Mouse (Mus musculus) frontal cortex, postnatal 14 days (tissue): ENCODE measurements around the gene Wwox.
A peak's percentile ranks its signal among the peaks of the same experiment; 100 is the strongest.

Experiments
- DNase-seq, 2 experiments: peaks; one replicate each; pipeline ENCODE4 v3.0.0; 2022; ENCODE audit warnings: low spot score in 2 of 2

The Wwox gene

DNA sequence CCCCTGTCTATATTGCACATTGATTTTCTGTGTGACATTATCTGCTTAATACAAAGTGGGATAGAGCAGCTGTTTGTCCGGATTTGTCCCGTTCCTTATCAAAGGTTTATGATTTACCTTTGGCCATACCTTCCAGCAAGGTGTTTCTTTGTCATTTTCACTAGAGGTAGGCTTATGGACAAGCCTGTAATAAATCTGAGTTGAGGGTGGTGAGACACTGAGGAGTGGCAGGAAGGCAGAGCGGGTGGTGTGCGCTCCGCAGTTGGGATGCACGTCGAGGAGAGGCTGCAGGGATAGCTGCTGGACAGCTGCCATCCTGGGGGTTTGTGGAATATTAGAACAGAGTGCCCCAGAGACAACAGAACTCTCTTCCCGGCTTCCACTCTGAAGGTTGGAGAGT lies 458.0 kb downstream of the Wwox start:
- no peak for DNase-seq

DNA sequence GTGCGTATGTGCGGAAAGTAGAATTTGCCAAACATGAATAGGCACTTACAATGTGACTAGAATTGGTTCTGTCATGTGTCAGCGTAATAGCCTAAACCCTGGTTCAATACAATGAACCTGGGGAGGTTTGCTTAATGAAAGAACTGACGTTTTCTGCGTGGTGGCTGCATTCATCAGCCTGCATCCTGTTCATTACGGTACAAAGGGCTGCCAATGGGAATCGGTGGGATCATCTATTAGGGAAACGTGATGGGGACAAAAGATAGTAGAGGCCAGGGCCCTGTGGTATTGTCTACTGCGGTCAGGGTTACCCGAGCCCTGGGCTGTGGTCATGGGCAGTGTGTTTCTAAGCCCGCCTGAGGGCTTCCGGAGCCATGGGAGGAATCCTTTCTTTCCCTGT lies 459.7 kb downstream of the Wwox start:
- no peak for DNase-seq

DNA sequence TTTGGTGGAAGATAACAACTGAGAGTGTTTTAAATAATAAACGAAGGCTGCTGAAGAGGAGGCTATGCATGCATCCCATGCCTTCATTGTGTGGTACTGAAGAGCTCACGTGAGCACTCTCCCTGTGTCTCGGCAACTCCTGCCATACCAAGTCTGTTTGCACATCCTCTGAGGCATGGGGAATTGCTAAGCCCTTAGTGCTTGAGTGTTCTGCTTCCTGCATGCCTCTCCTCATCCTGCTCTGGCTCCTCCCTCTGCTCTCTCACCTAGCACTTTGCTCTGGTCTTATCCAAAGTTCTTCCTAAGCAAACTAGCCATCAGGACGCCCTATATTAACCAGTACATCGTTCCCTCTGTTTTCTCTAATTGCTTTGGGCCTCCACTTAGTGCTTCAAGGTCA lies 463.1 kb downstream of the Wwox start:
- no peak for DNase-seq

DNA sequence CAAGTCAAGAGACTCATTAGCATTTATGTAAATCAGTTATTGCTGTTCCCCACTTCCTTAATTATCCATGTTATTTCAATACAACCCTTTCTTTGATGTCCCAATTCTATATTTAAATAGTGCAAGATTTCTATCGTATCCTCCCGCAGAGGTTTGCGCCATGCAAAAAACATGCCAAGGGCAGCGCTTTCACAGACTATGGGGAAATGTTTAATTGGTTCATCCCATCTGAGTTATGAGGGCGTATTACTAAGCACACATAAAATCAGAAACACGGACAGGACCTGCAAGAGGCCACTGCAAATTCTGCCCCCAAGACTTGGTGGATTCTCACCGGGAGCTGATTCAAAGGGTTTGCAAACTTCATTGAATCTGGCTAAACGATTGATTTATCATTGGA lies 468.6 kb downstream of the Wwox start:
- DNase-seq: no peak

DNA sequence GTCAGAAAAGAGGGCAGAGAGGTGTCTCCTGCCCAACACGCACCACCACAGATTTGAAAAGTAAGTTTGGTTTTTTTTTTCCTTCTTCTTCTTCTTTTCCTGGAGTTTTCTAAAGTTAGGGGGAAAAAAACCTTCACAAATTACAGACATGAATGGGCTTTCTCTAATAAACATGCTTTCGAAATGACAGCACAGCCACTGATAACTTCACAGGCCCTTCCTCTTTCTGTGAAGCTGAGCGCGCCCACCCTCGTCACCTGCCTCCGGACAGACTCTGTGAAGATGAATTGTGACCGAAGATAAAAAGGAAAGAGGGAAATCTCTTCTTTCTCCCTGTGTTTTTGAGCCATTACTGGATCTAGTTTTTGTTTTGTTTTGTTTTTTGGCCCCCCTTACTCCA lies 469.1 kb downstream of the Wwox start:
- no peak for DNase-seq

DNA sequence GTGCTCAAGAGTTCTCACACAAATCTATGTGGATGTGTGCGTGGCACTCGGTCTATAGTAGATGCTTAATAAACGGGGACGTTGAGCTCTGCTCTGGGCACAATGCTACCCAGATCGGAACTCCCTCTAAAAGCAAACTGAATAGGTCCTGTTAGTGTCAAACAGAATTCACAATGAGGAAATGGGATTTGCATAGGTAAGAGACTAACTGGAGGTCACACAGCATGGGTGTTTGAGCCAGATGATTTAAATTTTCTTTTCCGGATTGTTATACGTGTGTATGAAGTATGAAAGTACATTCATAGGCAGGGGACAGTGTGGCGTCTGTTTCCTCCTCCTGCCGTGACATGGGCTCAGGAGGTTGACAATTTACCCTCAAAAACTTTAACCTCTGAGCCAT lies 469.7 kb downstream of the Wwox start:
- no peak for DNase-seq

DNA sequence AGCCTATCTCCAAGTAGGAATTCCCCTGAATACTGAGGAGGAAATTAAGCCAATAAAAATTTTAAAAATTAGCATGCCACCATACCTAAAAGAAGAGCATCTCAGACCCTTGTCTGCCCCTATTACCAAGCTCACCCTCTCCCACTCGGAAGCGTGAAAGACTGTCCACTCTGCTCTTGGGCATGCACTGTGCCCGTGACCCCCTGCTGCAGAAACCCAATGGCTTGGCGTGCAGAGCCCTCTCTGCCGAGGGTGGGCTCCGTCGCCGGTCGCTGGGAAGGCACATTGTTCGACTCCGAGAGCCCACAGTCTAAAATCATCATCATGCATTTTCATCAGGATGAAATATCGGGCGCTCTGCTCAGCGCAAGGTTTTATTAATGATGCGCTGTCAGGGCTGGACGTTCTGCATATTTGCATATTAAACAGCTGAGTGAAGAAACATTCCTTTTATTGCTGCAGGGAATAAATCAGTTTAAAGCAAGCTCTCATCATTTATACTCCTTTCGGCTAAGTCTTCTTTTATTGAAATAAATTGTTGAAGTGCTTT lies 471.7 kb downstream of the Wwox start:
- DNase-seq: no peak

DNA sequence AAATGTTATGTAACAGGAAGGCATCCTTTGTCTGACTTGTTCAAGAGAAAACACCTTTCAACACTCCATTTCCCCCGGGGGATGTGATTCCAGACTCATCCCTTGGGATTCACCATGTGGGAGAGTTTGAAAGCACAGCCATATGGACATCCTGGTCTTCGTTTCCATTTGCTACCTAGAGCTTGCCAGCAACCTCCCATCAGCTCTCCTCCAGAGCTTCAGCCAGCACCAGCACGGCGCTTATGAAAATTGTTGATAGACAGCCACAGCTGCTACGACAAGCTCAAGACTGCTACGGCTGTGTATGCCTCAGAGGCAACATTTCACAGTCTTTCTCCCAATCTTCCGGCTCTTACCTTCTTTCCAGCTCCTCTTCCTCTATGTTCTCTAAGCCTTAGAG lies 484.2 kb downstream of the Wwox start:
- no peak for DNase-seq

DNA sequence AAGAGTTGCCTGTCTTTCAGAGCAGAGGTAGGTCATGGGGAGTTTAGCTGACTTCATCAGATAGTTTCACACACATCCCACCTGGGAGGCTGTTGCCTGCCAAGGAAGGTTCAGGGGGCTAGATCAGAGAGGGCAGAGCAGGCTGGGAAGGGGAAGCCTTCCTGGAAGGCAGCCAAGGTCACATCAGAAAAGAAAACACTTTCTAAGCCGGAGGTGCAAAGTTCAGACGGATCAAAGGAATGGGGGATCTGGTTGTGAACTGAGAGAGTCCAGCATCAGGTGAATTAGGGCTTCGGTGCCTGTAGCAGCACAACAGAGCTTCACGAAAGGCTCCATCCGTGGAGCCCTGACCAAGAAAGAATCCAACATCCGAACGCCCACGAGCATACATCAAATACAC lies 488.0 kb downstream of the Wwox start:
- no peak for DNase-seq

DNA sequence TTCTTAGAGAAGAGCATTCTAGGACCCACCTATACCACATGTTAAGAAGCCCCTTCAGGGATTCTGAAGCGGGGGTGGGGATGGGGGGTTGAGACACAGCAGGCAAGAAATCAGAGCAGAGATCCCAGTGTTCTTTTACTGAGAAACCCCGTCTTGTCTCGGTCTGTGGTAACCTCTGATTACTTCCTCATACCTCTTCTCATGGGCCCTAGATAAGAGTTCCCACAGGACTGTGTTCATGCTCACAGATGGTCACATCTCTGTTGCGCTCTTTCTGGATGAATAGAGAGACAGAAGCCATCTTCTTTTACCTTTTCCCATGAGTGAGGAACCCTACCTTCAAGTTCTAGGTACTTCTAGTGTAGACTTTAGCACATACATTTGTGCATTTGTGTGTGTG lies 488.5 kb downstream of the Wwox start:
- DNase-seq: no peak

DNA sequence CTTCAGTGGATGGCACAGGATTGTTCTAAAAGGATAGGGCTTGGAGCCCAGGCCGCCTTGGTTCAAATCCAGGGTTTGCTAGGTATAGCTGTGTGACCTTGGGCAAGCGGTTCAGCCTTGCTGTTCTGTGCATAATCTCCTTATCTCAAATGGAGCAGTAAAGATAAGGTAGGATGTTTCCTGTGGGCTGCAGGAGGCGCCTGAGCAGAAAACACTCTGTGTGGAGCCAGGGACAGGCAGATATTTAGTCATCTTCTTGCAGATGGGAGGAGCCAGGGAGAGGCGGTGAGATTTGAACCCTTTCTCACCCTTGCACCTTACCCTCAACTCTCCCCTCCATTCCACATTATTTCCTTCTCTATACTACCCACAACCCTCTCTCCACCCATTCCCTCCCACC lies 490.1 kb downstream of the Wwox start:
- DNase-seq: no peak

DNA sequence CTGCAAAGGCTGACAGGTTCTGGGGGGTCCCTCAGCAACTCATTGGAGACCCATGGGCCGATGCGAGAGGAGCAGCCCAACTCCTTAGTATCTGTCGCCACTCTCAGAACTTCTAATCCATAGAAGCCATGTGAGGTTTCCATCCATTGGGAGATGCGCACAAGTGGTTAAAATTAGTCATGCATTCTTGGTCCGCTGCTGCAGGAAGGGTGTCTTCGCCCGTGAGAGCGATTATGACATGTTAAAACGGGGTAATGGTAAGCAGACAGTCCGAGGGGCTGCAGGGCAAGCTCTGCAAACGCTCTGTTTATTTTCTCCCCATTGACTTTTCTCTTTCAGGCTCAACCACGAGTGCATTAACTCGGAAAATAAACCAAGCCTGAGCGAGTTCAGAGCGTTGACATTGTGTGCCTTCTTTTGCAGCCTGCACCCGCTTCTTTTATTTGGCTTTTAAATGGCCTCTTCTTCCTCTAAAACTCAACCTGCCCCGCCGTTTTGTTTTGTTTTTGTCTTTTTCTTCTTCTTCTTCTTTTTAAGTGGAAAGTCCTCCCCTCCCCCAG lies 492.7 kb downstream of the Wwox start:
- no peak for DNase-seq

DNA sequence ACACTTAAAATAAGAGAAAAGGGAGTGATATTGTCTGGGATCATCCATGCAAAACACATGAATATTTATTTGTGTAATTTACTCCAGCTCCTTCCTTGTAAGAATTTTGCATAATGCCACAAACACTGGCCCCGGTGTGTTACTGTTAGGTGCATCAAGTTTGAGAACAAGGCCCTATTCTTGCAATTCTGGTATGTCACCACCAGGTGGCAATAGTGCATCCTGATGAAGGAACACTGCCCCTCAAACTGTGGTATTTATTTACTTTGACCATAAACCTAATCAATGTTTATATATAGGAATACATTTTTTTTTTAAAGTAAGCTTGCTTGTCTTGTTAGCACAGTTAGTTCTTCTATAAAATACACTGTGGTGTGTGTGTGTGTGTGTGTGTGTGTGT lies 493.8 kb downstream of the Wwox start:
- no peak for DNase-seq

DNA sequence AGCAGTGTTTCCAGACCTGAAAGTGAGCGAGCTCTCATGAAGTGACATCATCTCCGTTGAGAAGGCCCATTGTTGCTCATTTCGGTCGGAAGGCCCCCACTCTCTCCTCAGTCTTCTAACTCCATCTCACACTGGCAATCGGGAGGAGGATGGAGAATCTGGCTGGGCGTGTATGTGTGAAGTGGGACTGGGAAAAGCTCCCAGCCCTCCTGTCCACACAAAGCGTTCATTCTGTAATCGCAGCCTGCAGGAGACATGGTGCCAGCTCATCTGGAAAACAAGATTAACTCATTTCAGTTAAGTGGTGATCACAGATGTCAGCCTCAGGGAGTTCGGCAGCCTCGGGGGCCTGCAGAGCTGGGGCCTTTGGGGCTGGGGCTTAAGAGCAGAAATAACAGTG lies 497.4 kb downstream of the Wwox start:
- DNase-seq: peak; percentile 6 to 7

DNA sequence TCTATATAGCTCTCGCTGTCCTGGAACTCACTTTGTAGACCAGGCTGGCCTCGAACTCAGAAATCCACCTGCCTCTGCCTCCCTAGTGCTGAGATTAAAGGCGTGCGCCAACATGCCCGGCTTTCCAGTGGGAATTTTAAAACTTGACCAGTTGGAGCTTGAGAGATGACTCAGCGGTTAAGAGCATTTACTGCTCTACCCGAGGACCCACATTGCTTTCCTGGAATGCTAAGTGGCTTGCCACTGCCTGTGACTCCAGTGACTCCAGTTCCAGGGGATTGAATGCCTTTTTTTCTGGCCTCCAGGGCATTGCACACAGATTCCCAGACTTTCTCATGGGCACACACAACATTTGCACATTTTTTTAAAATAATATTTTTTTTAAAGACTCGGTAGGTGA lies 499.9 kb downstream of the Wwox start:
- no peak for DNase-seq

DNA sequence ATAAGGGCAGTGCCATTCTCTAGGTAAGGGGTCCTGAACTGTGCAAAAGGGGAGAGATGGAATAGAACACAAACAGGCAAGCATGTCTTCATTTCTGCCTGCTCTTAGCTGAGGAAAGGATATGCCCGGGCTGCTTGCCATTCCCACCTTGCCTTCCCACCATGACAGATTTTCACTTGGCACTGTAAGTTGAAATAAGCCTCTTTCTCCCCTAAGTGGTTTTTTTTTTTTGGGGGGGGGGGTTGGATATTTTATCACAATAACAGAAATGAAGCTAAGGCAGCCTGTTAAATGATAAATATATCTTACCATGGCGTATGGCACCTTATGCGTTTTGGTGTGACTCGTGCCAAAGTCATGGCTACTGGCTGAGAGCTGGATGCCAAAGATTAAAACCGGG lies 501.6 kb downstream of the Wwox start:
- DNase-seq: no peak

DNA sequence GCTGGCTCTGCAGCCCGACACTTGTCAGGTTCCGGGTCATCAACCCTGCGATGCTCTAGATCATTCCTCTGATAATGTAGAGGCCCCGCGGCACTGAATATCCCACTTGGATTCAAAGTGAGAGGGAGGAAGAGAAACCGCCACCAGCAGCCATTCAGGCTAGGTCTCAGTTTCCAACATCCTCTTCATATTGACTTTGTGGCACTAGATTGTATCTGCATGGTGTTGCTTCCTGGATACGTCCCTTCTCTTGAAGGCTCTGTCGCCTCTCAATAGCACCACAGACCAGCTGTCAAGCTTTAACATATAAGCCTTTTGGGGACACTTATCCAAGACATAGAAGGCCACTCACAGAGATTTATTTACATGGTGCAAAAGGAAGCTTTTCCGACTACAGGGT lies 502.2 kb downstream of the Wwox start:
- no peak for DNase-seq

DNA sequence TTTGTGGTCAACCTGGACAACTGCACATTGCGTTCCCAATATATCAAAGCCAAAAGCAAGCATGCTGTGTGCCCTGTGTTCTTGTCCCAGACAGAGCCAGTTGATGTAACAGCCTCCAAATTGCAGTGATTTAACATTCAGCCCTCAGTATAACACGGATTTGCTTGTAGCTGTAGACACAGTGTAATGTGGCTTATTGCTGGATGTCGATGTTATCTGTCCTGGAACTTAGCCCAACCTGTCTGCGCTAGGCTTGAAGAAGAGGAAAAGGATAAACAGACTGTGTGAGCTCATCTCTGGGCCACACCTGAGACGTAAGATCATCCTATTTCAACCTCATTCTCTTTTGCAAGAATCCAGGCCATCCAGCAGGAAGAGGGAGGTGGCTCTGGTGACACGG lies 508.5 kb downstream of the Wwox start:
- no peak for DNase-seq

DNA sequence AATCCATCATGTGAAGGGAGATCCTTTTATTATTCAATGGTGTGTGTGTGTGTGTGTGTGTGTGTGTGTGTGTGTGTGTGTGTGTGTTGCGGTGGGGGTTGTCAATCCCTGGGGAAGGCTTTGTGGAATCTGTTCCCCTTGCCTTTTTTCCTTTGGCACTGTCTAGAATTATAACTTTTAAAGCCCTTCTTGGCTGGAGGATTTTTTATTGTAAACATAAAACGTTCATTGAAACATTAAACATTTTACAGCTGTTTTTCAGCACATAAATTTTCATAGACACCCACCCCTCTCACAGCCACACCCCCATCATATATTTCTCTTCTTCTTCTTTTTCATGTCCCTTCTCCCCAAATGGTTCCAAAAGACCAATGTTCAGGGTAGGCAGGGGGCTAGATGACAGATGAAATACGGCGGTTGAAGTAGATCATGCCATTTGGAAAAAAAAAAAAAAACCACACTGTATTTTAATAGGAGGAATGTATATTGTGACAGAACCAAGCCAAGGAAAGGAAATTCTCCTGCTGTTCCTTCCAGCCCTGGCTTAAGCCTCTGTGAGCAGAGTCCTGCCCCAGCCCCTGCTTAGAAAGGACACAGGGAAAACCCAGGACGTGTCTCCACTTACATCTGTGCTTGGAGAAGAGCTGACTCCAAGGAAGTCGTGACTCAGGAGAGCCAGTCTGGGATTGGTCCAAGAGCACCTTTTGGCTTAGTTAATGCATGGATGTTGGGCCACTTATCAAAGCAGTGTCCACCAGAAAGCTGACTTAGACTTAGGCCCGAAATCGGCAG lies 517.1 kb downstream of the Wwox start:
- no peak for DNase-seq

DNA sequence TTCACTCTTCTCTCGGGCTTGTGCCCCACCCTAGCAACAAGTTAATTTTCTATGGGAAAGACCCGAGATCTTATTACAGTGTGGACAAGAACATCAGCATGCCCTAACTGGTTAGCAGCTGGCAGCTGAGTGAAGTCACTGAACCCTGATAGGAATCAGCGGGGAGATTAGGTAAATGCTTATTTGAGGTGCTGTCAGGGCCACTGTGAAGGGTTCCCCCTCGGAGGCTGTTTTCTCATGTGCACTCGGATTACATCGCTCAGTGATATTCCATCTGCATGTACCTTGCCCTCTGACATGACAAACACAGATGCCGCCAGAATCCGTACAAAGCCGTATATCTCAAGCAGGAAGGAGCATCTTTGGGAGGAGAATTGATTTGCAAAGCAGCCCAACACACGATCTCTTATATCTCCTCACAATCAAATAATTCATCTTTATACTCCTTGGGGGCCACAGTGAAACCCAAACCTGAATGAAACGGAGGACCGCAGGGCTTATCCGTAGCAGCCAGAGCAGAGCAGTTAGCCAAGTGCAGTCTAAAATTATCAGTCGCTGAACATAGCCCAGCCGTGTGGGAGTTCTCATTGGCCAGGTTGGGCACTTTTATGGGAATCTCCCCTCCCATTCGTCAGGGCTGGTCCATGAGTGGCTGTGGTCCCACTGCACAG lies 519.1 kb downstream of the Wwox start:
- no peak for DNase-seq

DNA sequence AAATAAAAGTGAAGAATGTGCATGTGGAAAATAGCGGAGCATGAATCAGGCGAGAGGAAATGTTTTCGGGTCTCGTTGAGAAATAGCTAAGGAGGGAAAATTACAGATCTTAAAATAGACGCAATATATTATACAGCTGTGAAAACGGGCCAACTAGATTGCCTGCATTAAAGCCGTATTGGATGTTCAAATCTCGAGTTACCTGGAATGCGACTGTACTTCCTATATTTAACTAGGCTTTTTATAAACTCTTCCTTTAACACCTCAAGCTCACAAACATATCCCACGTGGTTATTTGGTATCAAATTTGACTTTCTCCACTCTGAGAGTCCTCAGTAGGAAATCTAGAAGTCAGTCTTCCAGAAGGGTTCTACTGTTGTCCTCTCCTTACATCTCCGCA lies 520.0 kb downstream of the Wwox start:
- DNase-seq: no peak

DNA sequence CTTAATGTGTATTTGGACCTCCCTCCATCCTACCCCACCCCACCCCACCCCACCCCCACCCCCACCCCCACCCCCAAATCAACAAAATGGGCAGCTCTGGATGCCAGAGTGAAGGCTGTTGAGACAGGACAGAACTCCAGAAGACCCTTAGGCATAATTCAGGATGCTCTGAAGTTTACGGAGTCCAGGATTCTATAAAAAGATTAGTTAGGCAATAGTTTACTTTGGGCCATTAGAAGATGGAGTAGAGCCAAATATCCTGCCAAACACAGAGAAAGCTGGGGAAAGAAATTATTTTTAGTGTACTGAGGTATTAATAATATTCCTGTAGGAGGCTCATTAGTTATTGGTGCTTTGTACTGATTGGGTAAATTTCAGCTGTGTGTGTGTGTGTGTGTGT lies 523.0 kb downstream of the Wwox start:
- DNase-seq: no peak

DNA sequence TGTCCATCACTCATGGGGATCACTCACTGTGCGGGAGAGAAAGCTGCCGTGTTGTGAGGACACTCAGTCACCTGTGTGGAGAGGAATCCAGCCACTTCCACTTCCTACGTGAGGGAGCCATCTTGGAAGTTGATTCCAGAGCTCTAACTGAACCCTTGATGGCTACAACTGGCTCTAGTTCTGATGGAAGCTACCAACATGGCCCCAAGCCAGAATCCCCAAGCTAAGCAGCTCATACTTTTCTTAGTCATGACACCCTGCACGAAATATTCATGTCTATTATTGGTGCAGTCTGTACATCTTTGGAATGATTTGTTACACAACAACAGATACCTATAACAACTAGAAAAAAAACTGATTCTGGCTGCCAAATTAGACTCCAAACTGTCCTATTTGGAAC lies 523.8 kb downstream of the Wwox start:
- DNase-seq: no peak
